Comparison of ENCODE assay signal across 21 mouse cellular contexts in genomic region chr9:69004514-69004913, GRCm38 (mm10).
A peak's percentile ranks its signal among the peaks of the same experiment; 100 is the strongest.
DNase-seq lines count a peak whose midpoint lies in the region; ATAC-seq and TF ChIP-seq lines count a peak whose summit lies in the region.
"Had no signal": no experiment of that assay in that cellular context is flagged by ENCODE, and none has a peak within 500 bp of the region (broad histone marks: within the 10 kb centered on the region; RNA-seq: fewer than 3 reads in every experiment).

No protein-coding gene starts in this region.

- no peak overlapping the region for H3K4me3 ChIP-seq in heart, embryonic 12.5 days
- no peak overlapping the region for H3K4me3 ChIP-seq in lung, embryonic 14.5 days (ENCODE audit: low read depth, low read length)
- H3K4me3 ChIP-seq in lung, postnatal 0 days (ENCODE audit: low read depth, low read length) = no peak overlapping the region
- H3K4me3 ChIP-seq: embryonic facial prominence, embryonic 13.5 days; forebrain, embryonic 12.5 days; hindbrain, embryonic 12.5 days had no signal

- H3K36me3 ChIP-seq in heart, embryonic 12.5 days = no peaks in the 10 kb centered on the region
- no peaks in the 10 kb centered on the region for H3K36me3 ChIP-seq in lung, embryonic 14.5 days (ENCODE audit: insufficient read depth)
- H3K36me3 ChIP-seq in lung, postnatal 0 days (ENCODE audit: insufficient read depth, low read length) = no peaks in the 10 kb centered on the region
- H3K36me3 ChIP-seq: embryonic facial prominence, embryonic 13.5 days; forebrain, embryonic 12.5 days; hindbrain, embryonic 12.5 days had no signal

- H3K27ac ChIP-seq in heart, embryonic 12.5 days (ENCODE audit: poor library complexity, severe bottlenecking) = no peak overlapping the region
- H3K27ac ChIP-seq in lung, embryonic 14.5 days (ENCODE audit: low read depth) = no peak overlapping the region
- H3K27ac ChIP-seq in lung, postnatal 0 days (ENCODE audit: low read length) = no peak overlapping the region
- H3K27ac ChIP-seq: embryonic facial prominence, embryonic 13.5 days; forebrain, embryonic 12.5 days; hindbrain, embryonic 12.5 days had no signal

- TF ChIP-seq EP300 in lung, postnatal 0 days (IDR thresholded peaks at IDR 0.05) = no peak

- H3K9ac ChIP-seq in heart, embryonic 12.5 days = no peak overlapping the region
- no peak overlapping the region for H3K9ac ChIP-seq in lung, embryonic 14.5 days
- H3K9ac ChIP-seq in lung, postnatal 0 days (replicated peaks; ENCODE audit: low read depth) = no peak overlapping the region
- H3K9ac ChIP-seq: embryonic facial prominence, embryonic 13.5 days; forebrain, embryonic 12.5 days; forebrain, postnatal 0 days; hindbrain, embryonic 12.5 days had no signal

- TF ChIP-seq CTCF in lung, embryonic 14.5 days (IDR thresholded peaks at IDR 0.05; ENCODE audit: low read depth) = no peak
- no peak for TF ChIP-seq CTCF in lung, postnatal 0 days (IDR thresholded peaks at IDR 0.05)

- H3K9me3 ChIP-seq in heart, embryonic 12.5 days (replicated peaks) = no peaks in the 10 kb centered on the region
- H3K9me3 ChIP-seq in lung, embryonic 14.5 days (ENCODE audit: low read depth, low read length) = no peaks in the 10 kb centered on the region
- H3K9me3 ChIP-seq in lung, postnatal 0 days (ENCODE audit: low read length) = no peaks in the 10 kb centered on the region
- H3K9me3 ChIP-seq: embryonic facial prominence, embryonic 13.5 days; forebrain, embryonic 12.5 days; hindbrain, embryonic 12.5 days had no signal

- H3K27me3 ChIP-seq in heart, embryonic 12.5 days (replicated peaks) = no peaks in the 10 kb centered on the region
- H3K27me3 ChIP-seq in lung, embryonic 14.5 days (ENCODE audit: insufficient read depth, low read length) = no peaks in the 10 kb centered on the region
- no peaks in the 10 kb centered on the region for H3K27me3 ChIP-seq in lung, postnatal 0 days (replicated peaks; ENCODE audit: insufficient read depth, low read length)
- H3K27me3 ChIP-seq: forebrain, embryonic 12.5 days; hindbrain, embryonic 12.5 days had no signal

- intact Hi-C loops in heart, postnatal 10 days (cut with DNase I) = no loop called here

- no peak overlapping the region for H3K4me2 ChIP-seq in heart, embryonic 12.5 days
- no peak overlapping the region for H3K4me2 ChIP-seq in lung, embryonic 14.5 days
- H3K4me2 ChIP-seq in lung, postnatal 0 days (replicated peaks; ENCODE audit: low read depth, low read length) = no peak overlapping the region
- H3K4me2 ChIP-seq: embryonic facial prominence, embryonic 13.5 days; forebrain, embryonic 12.5 days; hindbrain, embryonic 12.5 days had no signal

- WGBS in heart, embryonic 12.5 days = 58% methylated on average over 9 of the region's 9 CpGs
- 55% methylated on average over 9 of the region's 9 CpGs for WGBS in lung, embryonic 14.5 days
- 56% methylated on average over 9 of the region's 9 CpGs for WGBS in lung, postnatal 0 days

- ATAC-seq in heart, embryonic 12.5 days (ENCODE audit: insufficient number of reproducible peaks, low FRiP score) = no peak
- no peak for ATAC-seq in lung, embryonic 14.5 days (ENCODE audit: insufficient read depth)
- no peak for ATAC-seq in lung, postnatal 0 days
- ATAC-seq: forebrain, postnatal 0 days; hindbrain, embryonic 16.5 days; inflammation-experienced regulatory T-cells, adult 6 months; intestine, postnatal 0 days; Patski had no signal

- peak; percentile 89 for DNase-seq in heart, adult 11 months
- peak; percentile 27 for DNase-seq in lung, embryonic 14.5 days
- no peak for DNase-seq in lung, postnatal 0 days (ENCODE audit: low spot score)
- peak; percentile 12 for DNase-seq in ovary, adult 18-20 months (ENCODE audit: low spot score)
- no peak for DNase-seq in ovary, postnatal 10 days (ENCODE audit: low spot score)
- peak; percentile 19 to 24 for DNase-seq in heart, postnatal 10 days
- DNase-seq in retina, embryonic 14.5 days (ENCODE audit: low spot score) = no peak
- DNase-seq: adrenal gland, adult 8-10 months; cerebellum, adult 11 months; cerebellum, adult 8-10 months; cerebellum, postnatal 14 days; forebrain, postnatal 0 days; gastrocnemius, postnatal 14 days had no signal

- H3K4me1 ChIP-seq in heart, embryonic 12.5 days (replicated peaks) = peaks cover 9% of the 10 kb centered on the region
- H3K4me1 ChIP-seq in lung, embryonic 14.5 days (ENCODE audit: insufficient read depth) = no peaks in the 10 kb centered on the region
- no peaks in the 10 kb centered on the region for H3K4me1 ChIP-seq in lung, postnatal 0 days (ENCODE audit: insufficient read depth, low read depth, low read length)
- H3K4me1 ChIP-seq: forebrain, embryonic 12.5 days; hindbrain, embryonic 12.5 days had no signal

Comparison
In these comparisons a context has a peak if more than half of its experiments do, and no peak if none do; other contexts are left out.
1. DNase-seq: peak in heart, adult 11 months (single experiment), lung, embryonic 14.5 days (single experiment), ovary, adult 18-20 months (single experiment) and heart, postnatal 10 days (2 of 2); none in lung, postnatal 0 days (single experiment), ovary, postnatal 10 days (single experiment) and retina, embryonic 14.5 days (single experiment).